Mouse (Mus musculus) adrenal gland, postnatal 36 days (tissue): ENCODE measurements around the gene Tbcd. TPM values are rescaled to one million over a fixed set of nuclear protein-coding genes. Genes with fewer than 3 reads are reported as not detected.

Experiments used
- DNase-seq, 2 experiments: peaks; one replicate each; pipeline ENCODE4 v3.0.0; 2021; ENCODE audit warnings: mixed read lengths in 1 of 2
- total RNA-seq, 2 experiments: library from RNA; stranded (reverse); gene quantifications; 2 replicates each; pipeline ENCODE4 v1.2.3; 2021

Gene Tbcd
- total RNA-seq, 2 experiments from 2014 or later = 31.5 to 39.4 TPM

DNA sequence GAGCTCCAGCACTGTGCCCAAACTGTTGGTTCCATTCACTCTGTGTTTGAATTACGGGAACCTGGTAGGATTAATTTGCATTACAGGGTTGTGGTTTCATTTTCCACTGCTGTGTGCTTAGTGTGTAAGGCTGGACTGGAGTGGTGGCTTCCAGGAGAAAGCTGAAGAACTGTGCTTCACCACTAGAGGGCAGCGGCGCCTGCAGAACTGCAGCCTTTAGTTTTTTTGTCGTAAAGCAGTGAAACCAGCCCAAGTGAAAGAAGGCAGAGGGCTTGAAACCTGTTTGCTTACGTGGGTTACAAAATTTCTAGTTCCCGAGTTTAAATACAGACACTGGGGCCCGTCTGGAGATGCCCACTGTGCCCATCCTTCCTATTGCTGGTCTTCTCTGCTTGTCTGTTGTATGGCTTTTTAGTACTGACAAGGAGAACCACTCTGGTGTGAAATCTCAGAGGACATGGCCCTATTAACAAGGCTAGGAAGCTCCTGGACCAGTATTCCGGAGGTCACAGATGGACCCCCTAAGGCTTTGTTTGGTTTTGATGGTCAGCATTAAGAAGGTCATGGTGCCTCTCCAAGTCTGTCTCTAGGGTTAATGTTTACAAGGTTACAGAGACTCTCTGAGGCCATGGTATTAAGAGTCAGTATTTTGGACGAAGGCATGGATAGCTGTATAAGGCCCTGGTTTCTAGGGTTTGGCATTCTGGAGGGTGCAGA lies 24.1 kb downstream of the Tbcd start:
- DNase-seq = peak; percentile 81 to 89

DNA sequence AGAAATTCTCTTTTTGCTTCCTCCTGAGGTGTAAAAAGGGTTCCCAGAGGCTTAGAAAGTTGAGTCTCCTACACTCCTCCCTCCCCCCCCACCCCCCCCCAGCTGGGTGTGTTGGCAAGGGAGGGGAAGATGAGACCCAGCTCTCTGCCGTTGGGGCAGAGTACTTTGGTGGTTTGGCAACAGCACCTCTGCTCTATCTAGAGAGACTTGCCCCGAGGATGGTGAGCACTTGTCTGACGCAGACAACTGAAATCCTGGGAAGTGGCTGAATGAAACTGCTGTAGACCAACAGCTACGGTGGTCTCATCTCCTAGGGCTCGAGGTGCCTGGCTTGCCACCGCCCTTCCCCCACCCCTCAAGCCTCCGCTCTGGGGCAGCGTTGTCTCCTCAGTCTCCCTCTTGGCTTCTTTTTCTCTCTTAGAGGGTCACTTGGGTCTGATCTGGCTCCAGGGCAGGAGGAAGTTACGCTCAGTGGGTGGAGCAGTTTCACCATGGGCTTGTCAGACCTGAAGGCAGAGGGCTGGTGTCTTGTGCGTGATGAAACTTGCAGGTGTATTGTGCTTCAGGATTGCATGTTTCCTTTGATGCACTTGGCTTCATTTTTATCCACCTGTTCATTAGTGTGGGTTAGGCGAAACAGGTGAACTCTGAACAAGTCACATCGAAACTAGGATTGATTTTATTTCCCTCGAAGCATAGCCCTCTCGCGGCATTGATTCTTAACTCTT lies 27.9 kb downstream of the Tbcd start:
- no peak for DNase-seq

DNA sequence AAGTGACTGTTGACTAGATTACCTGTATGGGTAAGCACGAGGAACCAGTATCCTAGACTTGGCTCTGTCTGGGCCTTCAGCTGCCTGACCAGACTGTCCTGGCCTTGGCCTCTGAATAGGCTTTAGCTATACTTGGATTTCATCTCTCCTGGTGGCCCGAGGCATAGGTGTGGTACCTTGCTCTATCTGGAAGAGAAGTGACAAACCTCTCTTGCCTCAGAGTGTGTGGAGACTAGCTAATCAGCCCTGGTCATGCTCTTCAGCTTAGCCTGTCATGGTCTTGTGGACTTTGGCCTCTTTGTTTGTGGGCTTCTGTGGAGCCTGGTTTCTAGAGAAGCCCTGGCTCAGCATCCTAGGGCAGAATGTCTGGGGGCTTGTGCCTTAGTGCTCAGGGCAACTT lies 29.4 kb downstream of the Tbcd start:
- no peak for DNase-seq

DNA sequence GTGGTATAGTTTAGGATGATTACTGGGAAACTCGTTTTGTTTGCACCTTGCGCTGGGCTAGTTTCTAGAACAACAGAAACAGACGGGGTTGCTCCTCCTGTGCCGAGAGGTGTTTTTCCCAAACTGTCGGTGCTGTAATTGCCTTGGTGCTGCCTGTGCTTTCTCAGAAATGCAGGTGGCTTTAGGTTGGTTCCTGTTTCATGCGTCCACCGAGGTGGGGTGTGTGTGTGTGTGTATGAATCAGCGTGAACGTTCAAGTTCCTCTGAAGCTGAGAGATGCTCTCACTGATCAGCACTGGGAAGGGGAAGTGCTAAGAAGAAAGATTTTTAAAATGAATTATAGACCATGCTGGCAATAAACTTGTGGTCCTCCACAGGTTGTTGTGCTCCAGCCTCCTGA lies 34.1 kb downstream of the Tbcd start:
- no peak for DNase-seq

DNA sequence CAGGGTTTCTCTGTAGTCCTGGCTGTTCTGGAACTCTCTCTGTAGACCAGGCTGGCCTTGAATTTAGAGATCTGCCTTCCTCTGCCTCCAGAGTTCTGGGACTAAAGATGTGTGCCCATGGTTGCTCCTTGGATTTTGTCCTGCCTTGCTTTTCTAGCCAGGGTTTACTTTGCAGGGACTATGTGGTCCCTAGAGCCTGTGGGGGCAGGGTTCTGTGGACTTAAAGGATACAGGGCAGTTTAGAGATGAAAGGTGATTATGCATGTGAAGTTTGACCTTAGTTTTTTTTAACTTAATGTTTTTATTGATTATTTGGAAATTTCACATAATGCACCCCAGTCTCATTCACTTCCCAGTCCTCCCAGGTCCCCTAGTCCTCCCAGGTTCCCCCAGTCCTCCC lies 38.9 kb downstream of the Tbcd start:
- DNase-seq = no peak

DNA sequence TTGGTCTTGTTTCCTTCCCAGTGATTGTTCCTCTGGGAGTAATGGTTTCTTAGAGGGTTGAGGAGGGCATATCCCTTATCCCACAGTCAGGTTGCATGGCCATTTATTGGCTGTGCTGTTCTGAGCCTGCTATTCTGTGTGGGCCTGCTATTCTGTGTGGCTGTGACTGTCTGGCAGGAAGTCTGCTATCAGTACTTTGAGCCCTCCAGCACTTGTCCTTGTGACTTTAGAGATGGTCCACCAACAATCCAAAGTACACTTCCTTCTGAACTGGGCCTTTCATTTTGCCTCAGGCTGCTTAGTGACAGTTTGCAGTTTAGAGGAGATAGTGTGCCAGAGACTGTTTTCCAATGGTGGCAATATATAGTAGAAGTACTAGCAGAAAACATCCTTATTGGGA lies 48.8 kb downstream of the Tbcd start:
- DNase-seq = no peak

DNA sequence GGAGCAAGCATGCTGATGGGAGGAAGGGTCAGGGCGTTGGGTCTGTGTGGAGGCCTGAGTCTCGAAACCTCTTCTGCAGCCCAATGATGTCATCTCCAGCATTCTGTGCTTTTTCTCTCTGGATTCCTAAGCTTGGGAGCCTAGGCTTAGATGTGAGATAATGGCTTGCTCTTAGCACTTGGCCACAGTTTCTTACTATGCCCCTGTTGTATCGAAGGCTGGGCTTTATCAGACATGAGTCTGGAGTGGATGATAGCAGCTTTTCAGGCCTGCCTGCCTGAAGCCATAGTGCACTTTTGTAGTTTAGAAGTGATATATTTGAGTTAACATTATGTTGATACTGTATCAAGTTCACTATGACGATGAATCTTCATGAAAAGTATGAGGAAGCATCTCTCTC lies 49.8 kb downstream of the Tbcd start:
- DNase-seq = no peak

DNA sequence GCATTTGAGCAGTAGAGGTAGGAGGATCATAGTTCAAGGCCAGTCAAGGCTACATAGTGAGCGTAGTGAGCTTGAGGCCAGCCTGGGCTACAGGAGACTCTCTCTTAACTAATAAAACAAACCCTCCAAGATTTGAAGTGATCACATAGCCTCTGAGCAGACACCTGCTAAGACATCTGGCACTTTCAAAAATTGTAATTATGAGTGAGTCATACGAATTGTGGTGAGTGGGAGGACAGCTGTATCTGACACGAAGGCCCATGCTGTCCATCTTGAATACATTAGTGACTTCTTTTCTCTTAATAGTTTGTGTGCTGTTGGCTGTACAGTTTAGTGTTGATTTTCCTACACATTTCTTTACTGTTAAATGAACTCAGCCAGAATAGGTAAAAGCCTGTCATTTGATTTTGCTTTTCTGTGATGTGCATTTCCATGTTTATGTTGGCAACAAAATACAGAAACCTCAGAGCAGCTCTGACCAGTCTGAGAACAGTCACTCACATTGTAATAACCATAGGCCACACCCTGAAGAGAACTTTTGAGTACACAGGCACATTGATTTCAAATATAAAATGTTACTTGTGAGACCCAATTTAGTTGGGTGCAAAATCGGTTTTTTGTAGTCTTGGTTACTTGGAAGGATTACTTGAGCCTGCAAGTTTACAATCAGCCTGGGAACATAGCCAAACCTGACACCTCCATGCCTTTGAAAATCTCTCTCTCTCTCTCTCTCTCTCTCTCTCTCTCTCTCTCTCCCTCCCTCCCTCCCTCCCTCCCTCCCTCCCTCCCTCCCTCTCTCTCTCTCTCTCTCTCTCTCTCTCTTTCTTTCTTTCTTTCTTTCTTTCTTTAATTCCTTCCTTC lies 50.5 kb downstream of the Tbcd start:
- no peak for DNase-seq

DNA sequence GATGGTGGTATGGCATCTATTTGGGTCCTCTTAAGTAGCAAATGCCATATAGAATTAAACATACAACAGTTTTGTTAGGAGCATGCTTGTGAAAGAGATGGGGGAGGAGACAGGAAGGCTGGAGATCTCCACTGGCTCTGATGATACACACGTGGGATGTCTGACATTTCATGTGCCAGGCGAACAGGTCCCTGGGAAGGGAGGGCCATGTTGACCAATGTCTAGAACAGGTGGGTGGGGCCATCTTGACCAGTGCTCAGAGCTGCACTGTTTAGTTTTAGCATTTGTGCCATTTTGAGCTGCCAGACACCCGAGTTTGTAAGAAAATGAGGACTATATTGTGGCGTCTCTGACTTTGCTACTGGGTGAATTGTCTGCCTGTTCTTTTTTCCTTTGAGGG lies 56.7 kb downstream of the Tbcd start:
- no peak for DNase-seq

DNA sequence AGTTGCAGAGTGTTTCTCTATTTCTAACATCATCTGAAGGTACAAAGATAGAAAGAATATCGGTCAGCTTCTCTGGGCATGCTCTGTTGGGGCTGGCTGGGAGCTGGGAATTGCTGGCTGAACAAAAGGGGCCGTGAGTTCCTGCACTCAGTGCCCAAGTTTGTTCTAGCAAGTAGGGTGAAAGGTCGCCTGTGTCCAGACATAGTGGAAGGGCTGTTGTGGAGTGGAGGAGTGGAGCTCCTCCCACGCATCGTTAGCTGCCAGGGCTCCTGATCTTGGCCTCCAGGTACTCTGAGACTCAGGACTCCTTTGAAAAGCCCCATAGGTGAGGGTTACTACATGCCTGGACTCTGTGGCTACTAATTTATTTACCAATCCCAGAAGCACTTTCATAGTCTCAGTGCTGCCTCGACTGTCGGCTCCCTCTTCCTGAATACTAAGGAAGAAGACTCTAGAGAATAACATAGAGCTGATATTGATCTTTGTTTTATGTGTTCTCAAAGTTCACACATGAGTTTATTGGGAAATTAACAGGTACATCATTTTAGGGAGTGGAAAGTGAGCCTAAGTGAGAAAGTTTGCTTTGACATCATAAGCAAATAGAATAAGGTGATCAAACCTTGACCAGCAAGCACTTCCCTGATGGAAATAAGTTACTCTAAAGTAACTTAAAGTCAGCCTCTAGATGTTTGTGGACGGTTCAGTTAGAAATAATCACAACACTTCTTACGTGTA lies 58.9 kb downstream of the Tbcd start:
- no peak for DNase-seq

DNA sequence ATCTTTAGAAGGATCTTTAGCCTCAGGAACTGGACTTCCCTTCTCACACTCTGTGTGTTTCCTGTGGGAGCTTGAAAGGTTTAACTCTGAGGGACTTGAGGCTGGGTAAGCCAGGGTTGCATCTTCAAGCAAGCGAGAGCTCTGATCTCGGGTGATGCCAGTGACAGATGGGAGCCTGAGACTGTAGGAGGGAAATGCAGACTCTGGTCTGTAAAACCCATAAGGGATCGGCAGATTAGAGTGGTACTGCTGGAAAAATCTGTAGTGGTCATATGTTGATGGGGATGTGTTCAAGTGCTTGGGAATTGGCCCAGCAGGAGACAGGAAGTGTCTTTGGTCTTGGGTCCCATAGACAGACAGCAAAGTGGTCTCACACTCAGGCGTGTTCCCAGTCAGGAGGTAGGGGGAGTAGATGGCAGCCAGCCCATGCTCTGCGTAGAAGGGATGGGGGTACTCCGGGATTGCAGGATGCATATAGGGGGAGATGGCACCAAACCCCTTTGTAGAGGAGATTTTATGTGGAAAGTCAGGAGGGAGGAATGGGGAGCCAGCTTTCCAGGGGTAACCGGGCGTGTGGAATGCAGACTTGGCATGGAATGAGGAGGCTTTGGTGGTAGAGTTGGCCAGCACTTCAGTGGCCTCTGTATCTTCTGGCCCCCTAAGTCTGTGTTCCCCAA lies 61.3 kb downstream of the Tbcd start:
- no peak for DNase-seq

DNA sequence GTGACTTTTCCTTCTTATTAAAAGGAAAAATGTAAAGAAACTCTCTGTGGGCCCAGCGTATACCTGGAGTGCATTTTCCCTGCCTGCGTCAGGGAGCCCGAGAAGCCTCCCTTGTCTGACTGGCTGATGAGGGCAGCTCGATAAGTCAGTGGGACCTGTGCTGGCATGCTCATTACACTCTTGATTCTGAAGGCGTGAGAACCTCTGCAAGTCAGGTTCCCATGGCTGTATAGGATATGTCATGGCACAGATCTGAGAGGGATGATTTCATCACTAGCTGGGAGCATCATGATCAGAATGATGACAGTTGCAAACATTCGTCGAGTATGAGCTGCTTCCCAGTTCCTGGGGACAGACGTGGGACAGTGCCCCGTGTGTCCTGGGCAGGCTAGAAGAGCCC lies 64.2 kb downstream of the Tbcd start:
- DNase-seq = no peak

DNA sequence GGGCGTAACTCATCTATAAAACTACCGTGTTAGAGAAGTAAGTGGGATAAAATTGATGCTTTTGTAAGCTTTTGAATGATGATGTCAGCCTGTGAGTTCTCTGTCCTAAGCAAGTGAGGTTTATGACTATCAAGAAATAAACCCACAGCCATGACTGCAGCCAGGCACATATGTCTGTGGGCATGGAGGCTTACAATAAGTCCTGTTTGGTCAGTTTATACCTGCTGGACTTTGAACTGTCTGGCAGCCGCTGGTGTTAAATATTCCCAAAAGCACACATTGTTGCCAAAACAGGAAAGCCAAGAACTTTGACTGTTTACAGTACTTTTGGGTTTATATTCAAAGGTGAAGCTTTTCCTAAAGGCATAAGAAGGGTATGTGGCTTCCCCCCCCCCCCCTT lies 65.2 kb downstream of the Tbcd start:
- DNase-seq = no peak

DNA sequence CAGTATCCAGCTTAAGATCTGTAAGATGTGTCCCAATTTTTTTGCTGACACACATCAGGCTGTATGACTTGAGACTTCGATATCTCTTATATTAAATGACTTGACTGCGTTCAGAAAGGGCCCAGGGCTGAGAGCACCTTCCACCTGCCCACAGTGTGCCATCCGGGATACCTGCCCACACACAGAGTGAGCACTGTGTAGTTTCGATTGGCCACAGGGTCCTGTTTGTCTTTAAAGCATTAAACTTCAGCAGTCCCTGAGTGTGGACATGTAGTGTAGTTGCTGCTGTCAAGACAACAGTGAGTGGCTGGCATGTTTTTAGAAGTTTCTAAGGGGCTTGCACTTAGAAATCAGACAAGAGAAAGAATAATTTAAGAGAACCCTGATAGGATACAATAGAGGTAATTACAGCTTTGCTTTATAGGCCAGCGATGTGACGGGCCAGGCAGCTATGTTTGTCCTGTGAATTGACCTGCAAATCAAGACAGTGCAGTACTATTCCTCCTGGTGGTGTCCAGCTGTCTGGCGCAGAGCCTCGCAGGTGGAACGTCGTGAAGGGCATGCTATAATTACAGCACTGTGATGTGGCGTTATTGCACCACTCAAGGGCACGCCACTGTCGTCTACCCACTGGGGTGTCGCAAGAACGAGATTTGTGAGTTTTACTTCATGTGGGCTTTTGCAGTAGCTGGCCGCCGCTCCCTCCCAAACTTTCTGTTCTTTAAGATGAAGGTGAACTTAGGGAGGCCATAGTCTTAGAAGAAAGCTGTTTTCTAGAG lies 66.1 kb downstream of the Tbcd start:
- DNase-seq = peak; percentile 37 to 74

DNA sequence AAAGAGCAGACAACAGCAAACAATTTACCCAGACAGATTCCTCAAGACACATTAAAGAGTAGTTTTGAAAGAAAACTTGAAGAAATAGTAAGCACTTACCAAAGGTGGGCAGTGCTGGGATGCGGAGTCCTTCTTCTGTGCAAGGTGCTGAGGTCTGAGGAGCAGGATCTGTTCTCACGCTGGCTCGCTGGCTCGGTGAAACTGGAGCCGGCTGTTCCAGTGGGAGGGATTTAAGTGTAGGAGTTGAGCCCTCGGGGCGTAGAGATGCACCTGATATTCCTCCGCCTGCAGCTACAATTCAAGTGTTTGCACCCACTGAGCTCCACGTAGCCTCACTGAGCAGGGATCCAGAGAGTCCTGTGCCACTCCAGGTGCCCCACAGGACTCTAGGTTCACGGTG lies 67.4 kb downstream of the Tbcd start, which contains the start of gene Zfp750:
Gene Zfp750 (minus strand): TSS at position 203 of the 400 bp plus-strand sequence.
- no peak for DNase-seq

DNA sequence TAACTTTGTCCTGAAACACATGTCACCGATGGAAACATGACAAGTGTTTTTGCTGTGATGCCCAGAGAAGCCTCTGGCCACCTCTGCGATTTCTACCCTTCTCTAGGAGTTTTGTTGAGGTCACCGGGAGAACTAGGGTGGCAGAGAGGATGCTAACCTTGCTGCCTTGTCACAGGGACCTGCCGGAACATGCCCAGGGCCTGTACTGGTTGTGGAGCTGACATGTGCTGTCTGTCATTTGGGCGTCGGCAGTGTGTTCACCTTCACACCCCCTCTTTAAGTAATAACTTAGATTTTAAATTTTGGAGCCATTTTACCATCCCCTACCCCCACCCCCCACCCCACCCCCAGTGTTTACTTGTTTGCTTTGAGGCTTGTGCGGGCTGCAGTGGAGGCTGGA lies 68.0 kb downstream of the Tbcd start:
- no peak for DNase-seq

DNA sequence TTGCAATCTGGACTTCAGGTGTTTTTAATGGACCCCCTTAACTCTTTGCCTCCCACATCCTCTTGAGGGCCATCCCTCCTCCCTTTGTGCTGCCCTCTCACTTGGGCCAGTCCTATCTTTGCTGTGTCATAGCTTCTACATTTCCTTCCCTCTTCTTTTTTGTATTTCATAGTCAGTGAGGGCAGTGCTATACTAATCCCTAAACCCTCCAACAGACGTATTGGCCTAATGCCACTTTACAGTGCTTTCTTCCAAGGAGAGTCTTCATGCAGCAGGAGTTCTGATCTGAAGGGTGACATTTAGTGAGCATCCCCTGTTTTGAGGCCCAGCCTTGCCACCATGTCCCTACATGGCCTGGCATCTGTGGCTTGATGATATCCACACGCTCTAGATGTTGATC lies 69.0 kb downstream of the Tbcd start:
- DNase-seq = no peak

DNA sequence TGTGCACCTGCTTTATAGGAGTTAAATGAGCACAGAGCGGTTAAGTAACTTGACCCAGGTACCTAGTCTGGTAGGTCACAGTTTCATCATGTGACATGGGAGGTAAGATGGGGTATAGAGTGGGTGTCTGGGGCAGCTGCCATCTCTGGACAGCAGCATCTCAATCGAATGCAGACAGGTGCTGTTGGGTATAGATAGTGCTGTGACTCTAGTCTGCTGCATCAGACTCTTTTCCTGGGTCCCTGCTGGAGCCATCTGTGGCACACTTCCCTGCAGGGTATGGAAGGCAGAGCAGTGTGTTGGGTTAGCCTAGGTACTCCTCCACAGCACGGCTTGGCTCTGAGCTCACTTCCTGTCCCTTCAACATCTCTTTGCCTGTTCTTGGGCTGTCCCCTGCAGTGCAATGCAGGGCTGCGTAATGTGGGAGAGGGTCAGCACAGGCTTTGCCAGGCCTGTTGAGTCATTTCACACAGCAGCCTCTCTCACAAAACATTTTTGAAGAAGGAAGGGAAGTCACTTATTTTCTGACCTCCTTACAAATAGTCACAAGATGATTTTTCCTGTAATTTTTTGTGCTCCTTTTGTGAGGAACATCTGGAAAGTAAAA lies 70.5 kb downstream of the Tbcd start:
- DNase-seq = no peak

DNA sequence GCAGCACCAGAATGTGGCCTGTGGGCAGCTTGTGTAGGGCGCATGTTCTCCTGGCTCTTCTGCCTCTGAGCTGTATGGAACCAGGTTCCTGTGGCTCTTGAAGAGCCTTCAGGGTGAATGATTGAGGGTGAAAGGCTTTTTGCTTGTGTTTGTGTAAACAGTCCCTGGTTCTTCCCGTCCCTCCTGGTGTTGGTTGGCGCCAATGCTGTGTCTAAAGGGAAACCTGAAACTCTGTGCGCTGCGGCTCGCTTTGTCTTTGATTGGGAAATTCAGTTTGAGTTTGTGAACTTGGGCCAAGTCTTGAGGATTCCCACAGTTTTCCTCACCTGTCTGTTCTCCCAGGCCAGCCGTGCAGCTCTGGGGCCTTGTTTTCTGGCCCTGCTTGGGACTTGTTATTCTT lies 72.4 kb downstream of the Tbcd start:
- DNase-seq = no peak

DNA sequence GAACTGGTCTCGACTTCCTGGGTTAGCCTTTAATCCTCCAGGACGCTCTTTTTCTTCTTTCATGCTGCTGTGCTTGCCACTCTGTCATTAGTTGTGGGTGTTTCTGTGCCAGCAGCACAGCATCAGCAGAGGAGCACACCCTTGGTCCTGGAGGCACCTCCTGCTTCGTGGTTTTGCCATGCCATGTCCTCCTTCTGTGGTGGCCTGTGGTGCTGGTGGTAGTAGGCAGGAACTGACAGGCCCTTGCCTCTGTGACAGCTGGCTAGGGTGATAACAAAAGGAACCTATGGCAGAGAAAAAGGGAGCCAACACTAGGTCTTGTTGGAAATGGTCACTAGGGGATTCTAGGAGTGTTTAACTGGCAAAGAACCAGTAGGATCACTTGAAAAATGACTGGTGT lies 78.0 kb downstream of the Tbcd start:
- no peak for DNase-seq
